Mouse (Mus musculus) R1 (cell line): ENCODE data around the gene Cyth2.

ENCODE experiments used
- DNase-seq: peaks from one replicate; pipeline ENCODE4 v3.0.0-alpha.2; 2018; ENCODE audit warnings: low read depth, low spot score

Cyth2 gene

GRCm38 (mm10) chr7:45813787-45814779, at the start of gene Cyth2:
Gene Cyth2, minus strand, starts transcription at chr7:45814581.
- DNase-seq, result peak; percentile 100

- DNase-seq, result no peak
These were observed 48.4 kb upstream of the Cyth2 start for GRCm38 (mm10) chr7:45862804-45863203.

GRCm38 (mm10) chr7:45859008-45859407, 44.6 kb upstream of the Cyth2 start:
- no peak for DNase-seq

- DNase-seq, result peak; percentile 89
These were observed 42.8 kb upstream of the Cyth2 start for GRCm38 (mm10) chr7:45856950-45857901.

GRCm38 (mm10) chr7:45853089-45853488, 38.7 kb upstream of the Cyth2 start:
- no peak for DNase-seq

GRCm38 (mm10) chr7:45850661-45851060, 36.3 kb upstream of the Cyth2 start:
- DNase-seq, result no peak

- no peak for DNase-seq
These were observed 34.2 kb upstream of the Cyth2 start for GRCm38 (mm10) chr7:45848447-45849027.

GRCm38 (mm10) chr7:45842950-45843744, 28.8 kb upstream of the Cyth2 start:
- DNase-seq, result no peak

GRCm38 (mm10) chr7:45833924-45834323, 19.5 kb upstream of the Cyth2 start:
- no peak for DNase-seq

- peak; percentile 39 for DNase-seq
These were observed 18.9 kb upstream of the Cyth2 start for GRCm38 (mm10) chr7:45833148-45833790.

GRCm38 (mm10) chr7:45832428-45832827, 18.0 kb upstream of the Cyth2 start:
- no peak for DNase-seq

- DNase-seq, result no peak
These were observed 16.7 kb upstream of the Cyth2 start for GRCm38 (mm10) chr7:45831128-45831525.

GRCm38 (mm10) chr7:45830427-45831127, 16.2 kb upstream of the Cyth2 start, which contains the start of gene Grwd1:
Gene Grwd1, minus strand, starts transcription at chr7:45830944.
- peak; percentile 98 for DNase-seq

GRCm38 (mm10) chr7:45826631-45827030, 12.2 kb upstream of the Cyth2 start:
- DNase-seq, result no peak

GRCm38 (mm10) chr7:45824598-45824997, 10.2 kb upstream of the Cyth2 start, which contains the start of gene Kcnj14:
Gene Kcnj14, minus strand, starts transcription at chr7:45824782.
- DNase-seq, result no peak

GRCm38 (mm10) chr7:45820913-45821312, 6.5 kb upstream of the Cyth2 start:
- DNase-seq, result no peak

GRCm38 (mm10) chr7:45819843-45820242, 5.5 kb upstream of the Cyth2 start:
- DNase-seq, result no peak

GRCm38 (mm10) chr7:45815984-45816351, 1.6 kb upstream of the Cyth2 start:
- no peak for DNase-seq

- DNase-seq, result no peak
These were observed 1.1 kb upstream of the Cyth2 start for GRCm38 (mm10) chr7:45815323-45815983.
